Mouse (Mus musculus): ENCODE data around the gene Hspb11. TPM values are rescaled to one million over a fixed set of nuclear protein-coding genes. Genes with fewer than 3 reads are reported as not detected.

Gene Hspb11
- polyA plus RNA-seq, 1 experiment from 2014 or later: 34.0 TPM

- H3K4me2 ChIP-seq (ENCODE audit: low read depth, low read length): no peak overlapping the region
- H3K27ac ChIP-seq (ENCODE audit: low read length): no peak overlapping the region
- WGBS: 76% methylated on average over 8 of the region's 8 CpGs
- ATAC-seq (replicated peaks; ENCODE audit: extremely low read depth, insufficient read depth, low FRiP score): no peak
- H3K9me3 ChIP-seq (replicated peaks; ENCODE audit: control insufficient read depth, low read length): no peaks in the 10 kb centered on the region
- no peaks in the 10 kb centered on the region for H3K36me3 ChIP-seq (ENCODE audit: control insufficient read depth, insufficient read depth)
- no peak overlapping the region for H3K4me3 ChIP-seq (ENCODE audit: low read length)
- no peak overlapping the region for H3K9ac ChIP-seq (ENCODE audit: low read length)
- peaks cover 2% of the 10 kb centered on the region; the same call in 1 of the 2 replicates for H3K27me3 ChIP-seq (ENCODE audit: control insufficient read depth, insufficient read depth, low read length)
- no peaks in the 10 kb centered on the region for H3K4me1 ChIP-seq (ENCODE audit: control insufficient read depth, insufficient read depth, low read length)
These were observed 44.7 kb downstream of the Hspb11 start for GRCm38 (mm10) chr4:107298071-107298606.

- Histone ChIP-seq H3K4me2 (ENCODE audit: low read depth, low read length) (no peak overlapping the region), H3K9me3 (replicated peaks; ENCODE audit: control insufficient read depth, low read length) (no peaks in the 10 kb centered on the region), H3K36me3 (ENCODE audit: control insufficient read depth, insufficient read depth) (no peaks in the 10 kb centered on the region), H3K4me3 (ENCODE audit: low read length) (no peak overlapping the region), H3K27me3 (ENCODE audit: control insufficient read depth, insufficient read depth, low read length) (no peaks in the 10 kb centered on the region), H3K4me1 (ENCODE audit: control insufficient read depth, insufficient read depth, low read length) (no peaks in the 10 kb centered on the region), H3K27ac (ENCODE audit: low read length) (no peak overlapping the region), H3K9ac (ENCODE audit: low read length) (no peak overlapping the region)
- ATAC-seq (replicated peaks; ENCODE audit: extremely low read depth, insufficient read depth, low FRiP score): no peak
- WGBS: 88% methylated on average over 7 of the region's 7 CpGs
These were observed 46.5 kb downstream of the Hspb11 start for GRCm38 (mm10) chr4:107299779-107300340.

GRCm38 (mm10) chr4:107300371-107300770 lies 47.0 kb downstream of the Hspb11 start:
- WGBS: 75% methylated on average over 4 of the region's 4 CpGs
- no peaks in the 10 kb centered on the region for H3K9me3 ChIP-seq (replicated peaks; ENCODE audit: control insufficient read depth, low read length)
- H3K4me3 ChIP-seq (ENCODE audit: low read length): no peak overlapping the region
- ATAC-seq (replicated peaks; ENCODE audit: extremely low read depth, insufficient read depth, low FRiP score): no peak
- H3K27ac ChIP-seq (ENCODE audit: low read length): no peak overlapping the region
- H3K9ac ChIP-seq (ENCODE audit: low read length): no peak overlapping the region
- H3K4me1 ChIP-seq (ENCODE audit: control insufficient read depth, insufficient read depth, low read length): no peaks in the 10 kb centered on the region
- H3K27me3 ChIP-seq (ENCODE audit: control insufficient read depth, insufficient read depth, low read length): no peaks in the 10 kb centered on the region
- H3K36me3 ChIP-seq (ENCODE audit: control insufficient read depth, insufficient read depth): no peaks in the 10 kb centered on the region
- no peak overlapping the region for H3K4me2 ChIP-seq (ENCODE audit: low read depth, low read length)

- ATAC-seq (replicated peaks; ENCODE audit: extremely low read depth, insufficient read depth, low FRiP score): no peak; the same call in 1 of the 2 replicates
- H3K36me3 ChIP-seq (ENCODE audit: control insufficient read depth, insufficient read depth): no peaks in the 10 kb centered on the region
- H3K4me2 ChIP-seq (ENCODE audit: low read depth, low read length): no peak overlapping the region
- H3K4me1 ChIP-seq (ENCODE audit: control insufficient read depth, insufficient read depth, low read length): no peaks in the 10 kb centered on the region
- H3K9me3 ChIP-seq (replicated peaks; ENCODE audit: control insufficient read depth, low read length): no peaks in the 10 kb centered on the region
- 90% methylated on average over 1 of the region's 1 CpGs for WGBS
- H3K27ac ChIP-seq (ENCODE audit: low read length): no peak overlapping the region
- H3K4me3 ChIP-seq (ENCODE audit: low read length): no peak overlapping the region
- no peaks in the 10 kb centered on the region; the same call in 1 of the 2 replicates for H3K27me3 ChIP-seq (ENCODE audit: control insufficient read depth, insufficient read depth, low read length)
- H3K9ac ChIP-seq (ENCODE audit: low read length): no peak overlapping the region
These were observed 47.6 kb downstream of the Hspb11 start for GRCm38 (mm10) chr4:107300902-107301555.

- WGBS: 86% methylated on average over 9 of the region's 9 CpGs
- H3K9ac ChIP-seq (ENCODE audit: low read length): no peak overlapping the region
- no peak overlapping the region for H3K4me2 ChIP-seq (ENCODE audit: low read depth, low read length)
- ATAC-seq (replicated peaks; ENCODE audit: extremely low read depth, insufficient read depth, low FRiP score): no peak
- no peaks in the 10 kb centered on the region for H3K4me1 ChIP-seq (ENCODE audit: control insufficient read depth, insufficient read depth, low read length)
- no peaks in the 10 kb centered on the region for H3K9me3 ChIP-seq (replicated peaks; ENCODE audit: control insufficient read depth, low read length)
- H3K4me3 ChIP-seq (ENCODE audit: low read length): no peak overlapping the region
- H3K27ac ChIP-seq (ENCODE audit: low read length): no peak overlapping the region
- no peaks in the 10 kb centered on the region; the same call in 1 of the 2 replicates for H3K27me3 ChIP-seq (ENCODE audit: control insufficient read depth, insufficient read depth, low read length)
- H3K36me3 ChIP-seq (ENCODE audit: control insufficient read depth, insufficient read depth): no peaks in the 10 kb centered on the region
These were observed 48.8 kb downstream of the Hspb11 start for GRCm38 (mm10) chr4:107302221-107302620.

- Histone ChIP-seq H3K9ac (ENCODE audit: low read length) (no peak overlapping the region), H3K4me2 (ENCODE audit: low read depth, low read length) (no peak overlapping the region), H3K27ac (ENCODE audit: low read length) (no peak overlapping the region), H3K4me1 (ENCODE audit: control insufficient read depth, insufficient read depth, low read length) (no peaks in the 10 kb centered on the region), H3K9me3 (replicated peaks; ENCODE audit: control insufficient read depth, low read length) (no peaks in the 10 kb centered on the region), H3K4me3 (ENCODE audit: low read length) (no peak overlapping the region), H3K27me3 (ENCODE audit: control insufficient read depth, insufficient read depth, low read length) (no peaks in the 10 kb centered on the region; the same call in 1 of the 2 replicates), H3K36me3 (ENCODE audit: control insufficient read depth, insufficient read depth) (no peaks in the 10 kb centered on the region)
- ATAC-seq (replicated peaks; ENCODE audit: extremely low read depth, insufficient read depth, low FRiP score): no peak
- 72% methylated on average over 4 of the region's 4 CpGs for WGBS
These were observed 49.4 kb downstream of the Hspb11 start for GRCm38 (mm10) chr4:107302832-107303231.

GRCm38 (mm10) chr4:107303531-107303930 lies 50.1 kb downstream of the Hspb11 start:
- 57% methylated on average over 3 of the region's 3 CpGs for WGBS
- H3K27me3 ChIP-seq (ENCODE audit: control insufficient read depth, insufficient read depth, low read length): no peaks in the 10 kb centered on the region; the same call in 1 of the 2 replicates
- no peak overlapping the region for H3K27ac ChIP-seq (ENCODE audit: low read length)
- H3K4me1 ChIP-seq (ENCODE audit: control insufficient read depth, insufficient read depth, low read length): no peaks in the 10 kb centered on the region
- ATAC-seq (replicated peaks; ENCODE audit: extremely low read depth, insufficient read depth, low FRiP score): no peak
- H3K36me3 ChIP-seq (ENCODE audit: control insufficient read depth, insufficient read depth): no peaks in the 10 kb centered on the region
- no peak overlapping the region for H3K4me3 ChIP-seq (ENCODE audit: low read length)
- H3K9me3 ChIP-seq (replicated peaks; ENCODE audit: control insufficient read depth, low read length): no peaks in the 10 kb centered on the region
- H3K9ac ChIP-seq (ENCODE audit: low read length): no peak overlapping the region
- H3K4me2 ChIP-seq (ENCODE audit: low read depth, low read length): no peak overlapping the region

- Histone ChIP-seq H3K36me3 (ENCODE audit: control insufficient read depth, insufficient read depth) (no peaks in the 10 kb centered on the region), H3K4me1 (ENCODE audit: control insufficient read depth, insufficient read depth, low read length) (no peaks in the 10 kb centered on the region), H3K9me3 (replicated peaks; ENCODE audit: control insufficient read depth, low read length) (no peaks in the 10 kb centered on the region), H3K27me3 (ENCODE audit: control insufficient read depth, insufficient read depth, low read length) (no peaks in the 10 kb centered on the region; the same call in 1 of the 2 replicates), H3K4me3 (ENCODE audit: low read length) (no peak within 1 kb of the TSS), H3K27ac (ENCODE audit: low read length) (no peak within 1 kb of the TSS), H3K9ac (ENCODE audit: low read length) (no peak within 1 kb of the TSS), H3K4me2 (ENCODE audit: low read depth, low read length) (no peak within 1 kb of the TSS)
- ATAC-seq (replicated peaks; ENCODE audit: extremely low read depth, insufficient read depth, low FRiP score): no peak
- WGBS: 46% methylated on average over 6 of the region's 6 CpGs
These were observed 53.6 kb downstream of the Hspb11 start, which contains the start of gene Dio1 for GRCm38 (mm10) chr4:107306966-107307365. TSS of gene Dio1 (minus strand) at chr4:107307169.

Data from heart, embryonic 16.5 days (tissue).